Mouse (Mus musculus): ENCODE data around the gene Obsl1. TPM values are rescaled to one million over a fixed set of nuclear protein-coding genes. Genes with fewer than 3 reads are reported as not detected.
A peak's percentile ranks its signal among the peaks of the same experiment; 100 is the strongest.

The Obsl1 gene
- polyA plus RNA-seq, 1 experiment from 2014 or later = 28.1 TPM

- WGBS = 0% methylated on average over 11 of the region's 25 CpGs
- Histone ChIP-seq H3K27me3 (peaks cover 25% of the 10 kb centered on the region), H3K4me1 (replicated peaks) (peaks cover 60% of the 10 kb centered on the region)
Measured at GRCm38 (mm10) chr1:75478497-75478896, 27.8 kb downstream of the Obsl1 start.

GRCm38 (mm10) chr1:75477966-75478290 lies 28.3 kb downstream of the Obsl1 start:
- no peak overlapping the region for H3K27ac ChIP-seq (replicated peaks)
- H3K27me3 ChIP-seq = peaks cover 19% of the 10 kb centered on the region
- ATAC-seq (ENCODE audit: low read depth) = no peak
- H3K9ac ChIP-seq = peak overlapping the region; percentile 92
- peaks cover 61% of the 10 kb centered on the region for H3K4me1 ChIP-seq (replicated peaks)
- 54% methylated on average over 3 of the region's 3 CpGs for WGBS
- peak overlapping the region; percentile 80 for H3K4me2 ChIP-seq
- H3K36me3 ChIP-seq = peaks cover 50% of the 10 kb centered on the region
- no peaks in the 10 kb centered on the region for H3K9me3 ChIP-seq
- H3K4me3 ChIP-seq = peak overlapping the region; percentile 93

More at GRCm38 (mm10) chr1:75478497-75478896, 27.8 kb downstream of the Obsl1 start:
- peak overlapping the region; percentile 80 for H3K4me2 ChIP-seq
- H3K9me3 ChIP-seq = no peaks in the 10 kb centered on the region
- ATAC-seq (ENCODE audit: low read depth) = no peak
- H3K36me3 ChIP-seq = peaks cover 50% of the 10 kb centered on the region
- peak overlapping the region; percentile 92 for H3K9ac ChIP-seq
- H3K27ac ChIP-seq (replicated peaks) = peak overlapping the region; percentile 86
- H3K4me3 ChIP-seq = peak overlapping the region; percentile 93

DNA sequence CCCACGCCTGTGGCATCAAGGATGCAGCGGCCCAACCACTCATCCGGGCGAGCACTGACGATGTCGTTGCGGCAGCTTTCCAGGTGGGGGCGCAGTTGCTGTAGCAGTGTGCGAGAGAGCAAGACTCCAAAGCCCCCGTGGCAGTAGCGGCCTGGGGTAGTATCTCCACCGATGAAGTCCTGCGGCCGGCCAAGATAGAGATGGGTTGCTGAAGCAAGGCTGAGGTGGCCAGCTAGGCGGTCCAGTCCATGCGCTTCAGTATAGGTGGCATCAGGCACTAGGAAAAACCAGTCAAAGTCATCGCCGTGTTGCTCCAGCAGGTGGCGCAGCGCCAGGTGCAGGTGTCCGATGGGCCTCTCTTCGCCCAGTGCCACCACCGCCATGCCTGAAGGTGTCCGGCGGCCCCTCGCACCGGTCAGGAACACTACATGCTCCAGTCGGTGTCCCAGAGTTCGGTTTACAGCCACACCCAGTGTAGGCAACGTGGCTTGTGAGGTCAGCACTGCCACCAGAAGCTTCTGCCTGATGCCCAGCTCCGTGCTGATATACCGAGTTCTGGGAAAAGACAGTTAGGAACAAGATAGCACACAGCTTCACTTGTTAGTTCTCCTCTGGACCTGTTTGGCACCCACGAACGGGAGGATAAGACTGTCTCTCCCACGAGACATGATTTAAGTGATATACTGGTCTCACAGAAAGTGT lies 28.8 kb downstream of the Obsl1 start:
- peaks cover 50% of the 10 kb centered on the region for H3K36me3 ChIP-seq
- peaks cover 56% of the 10 kb centered on the region for H3K4me1 ChIP-seq (replicated peaks)
- peak overlapping the region; percentile 92; the same call in 1 of the 2 replicates for H3K9ac ChIP-seq

GRCm38 (mm10) chr1:75476441-75476840 lies 29.8 kb downstream of the Obsl1 start:
- no peak for ATAC-seq (ENCODE audit: low read depth)
- Histone ChIP-seq H3K27ac (replicated peaks) (no peak overlapping the region), H3K27me3 (peaks cover 8% of the 10 kb centered on the region; the same call in 1 of the 2 replicates), H3K9ac (peak overlapping the region; percentile 12; the same call in 1 of the 2 replicates), H3K4me3 (no peak overlapping the region), H3K9me3 (no peaks in the 10 kb centered on the region), H3K4me2 (no peak overlapping the region), H3K36me3 (peaks cover 51% of the 10 kb centered on the region), H3K4me1 (replicated peaks) (peaks cover 52% of the 10 kb centered on the region)
- WGBS = 96% methylated on average over 11 of the region's 11 CpGs

More for the DNA sequence above, 28.8 kb downstream of the Obsl1 start:
- no peaks in the 10 kb centered on the region for H3K9me3 ChIP-seq
- peaks cover 14% of the 10 kb centered on the region for H3K27me3 ChIP-seq
- no peak overlapping the region for H3K27ac ChIP-seq (replicated peaks)
- peak overlapping the region; percentile 80 for H3K4me2 ChIP-seq
- peak overlapping the region; percentile 93 for H3K4me3 ChIP-seq
- WGBS = 12% methylated on average over 35 of the region's 35 CpGs
- ATAC-seq (ENCODE audit: low read depth) = peak; percentile 0; the same call in 1 of the 2 replicates

DNA sequence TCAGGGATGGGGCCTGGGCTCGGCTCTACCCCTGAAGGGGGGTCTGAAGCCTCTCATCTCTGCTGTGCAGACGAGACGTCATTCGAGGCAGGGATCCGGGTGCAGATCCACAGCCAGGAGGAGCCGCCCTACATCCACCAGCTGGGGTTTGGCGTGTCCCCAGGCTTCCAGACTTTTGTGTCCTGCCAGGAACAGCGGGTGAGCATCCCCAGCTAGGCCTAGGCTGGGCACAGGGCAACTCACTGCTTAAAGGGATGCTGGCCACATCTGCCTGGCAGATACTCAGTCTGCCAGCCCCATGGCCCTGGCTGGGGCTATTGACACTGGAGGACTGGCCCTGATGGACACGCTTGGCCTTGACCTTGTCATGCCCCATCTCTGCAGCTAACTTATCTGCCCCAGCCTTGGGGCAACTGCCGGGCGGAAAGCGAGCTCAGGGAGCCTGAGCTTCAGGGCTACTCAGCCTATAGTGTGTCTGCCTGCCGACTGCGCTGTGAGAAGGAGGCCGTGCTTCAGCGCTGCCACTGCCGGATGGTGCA lies 36.9 kb downstream of the Obsl1 start:
- Histone ChIP-seq H3K4me1 (replicated peaks) (peaks cover 27% of the 10 kb centered on the region; the same call in 1 of the 2 replicates), H3K27ac (replicated peaks) (no peak overlapping the region), H3K9me3 (no peaks in the 10 kb centered on the region), H3K4me2 (no peak overlapping the region), H3K27me3 (peaks cover 18% of the 10 kb centered on the region), H3K36me3 (peaks cover 26% of the 10 kb centered on the region), H3K9ac (0 out of 2 replicates have a peak overlapping the region, but pooled peaks have one; percentile 3), H3K4me3 (no peak overlapping the region)
- 83% methylated on average over 17 of the region's 17 CpGs for WGBS
- ATAC-seq (ENCODE audit: low read depth) = no peak

GRCm38 (mm10) chr1:75467215-75467927 lies 38.9 kb downstream of the Obsl1 start:
- Histone ChIP-seq H3K4me1 (replicated peaks) (peaks cover 28% of the 10 kb centered on the region; the same call in 1 of the 2 replicates), H3K4me2 (peak overlapping the region; percentile 18; the same call in 1 of the 2 replicates), H3K36me3 (peaks cover 6% of the 10 kb centered on the region), H3K27ac (replicated peaks) (no peak overlapping the region), H3K9me3 (no peaks in the 10 kb centered on the region), H3K27me3 (peaks cover 18% of the 10 kb centered on the region), H3K4me3 (no peak overlapping the region), H3K9ac (0 out of 2 replicates have a peak overlapping the region, but pooled peaks have one; percentile 31)
- peak; percentile 77 for ATAC-seq (ENCODE audit: low read depth)
- 8% methylated on average over 14 of the region's 14 CpGs for WGBS

- Histone ChIP-seq H3K4me1 (replicated peaks) (peaks cover 38% of the 10 kb centered on the region), H3K4me3 (no peak overlapping the region), H3K4me2 (no peak overlapping the region), H3K9me3 (no peaks in the 10 kb centered on the region), H3K27ac (replicated peaks) (no peak overlapping the region), H3K36me3 (no peaks in the 10 kb centered on the region), H3K27me3 (peaks cover 10% of the 10 kb centered on the region), H3K9ac (0 out of 2 replicates have a peak overlapping the region, but pooled peaks have one; percentile 42)
- ATAC-seq (ENCODE audit: low read depth) = no peak
- 79% methylated on average over 5 of the region's 5 CpGs for WGBS
Measured at GRCm38 (mm10) chr1:75463652-75464204, 42.5 kb downstream of the Obsl1 start.

DNA sequence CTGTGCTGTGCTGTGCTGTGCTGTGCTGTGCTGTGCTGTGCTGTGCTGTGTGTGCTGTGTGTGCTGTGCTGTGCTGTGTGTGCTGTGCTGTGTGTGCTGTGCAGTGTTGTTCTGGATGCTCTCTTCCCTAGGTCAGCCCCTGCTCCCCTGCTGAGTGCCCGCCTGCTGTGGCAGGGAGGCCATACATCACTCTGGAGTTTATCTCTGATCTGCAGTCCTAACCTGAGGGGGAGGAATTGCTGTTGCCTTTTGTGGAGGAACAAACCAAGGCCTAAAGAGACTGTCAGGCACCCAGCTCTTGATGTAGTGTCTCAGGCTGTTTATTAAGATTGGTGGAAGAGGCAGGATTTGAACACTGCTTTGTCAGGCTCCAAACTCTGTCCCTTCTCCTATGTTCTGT lies 43.6 kb downstream of the Obsl1 start:
- 27% methylated on average over 1 of the region's 1 CpGs for WGBS
- Histone ChIP-seq H3K4me1 (replicated peaks) (peaks cover 46% of the 10 kb centered on the region), H3K27ac (replicated peaks) (no peak overlapping the region), H3K27me3 (peaks cover 4% of the 10 kb centered on the region; the same call in 1 of the 2 replicates), H3K4me3 (no peak overlapping the region), H3K4me2 (no peak overlapping the region), H3K9me3 (no peaks in the 10 kb centered on the region), H3K36me3 (no peaks in the 10 kb centered on the region), H3K9ac (no peak overlapping the region)
- no peak for ATAC-seq (ENCODE audit: low read depth)

DNA sequence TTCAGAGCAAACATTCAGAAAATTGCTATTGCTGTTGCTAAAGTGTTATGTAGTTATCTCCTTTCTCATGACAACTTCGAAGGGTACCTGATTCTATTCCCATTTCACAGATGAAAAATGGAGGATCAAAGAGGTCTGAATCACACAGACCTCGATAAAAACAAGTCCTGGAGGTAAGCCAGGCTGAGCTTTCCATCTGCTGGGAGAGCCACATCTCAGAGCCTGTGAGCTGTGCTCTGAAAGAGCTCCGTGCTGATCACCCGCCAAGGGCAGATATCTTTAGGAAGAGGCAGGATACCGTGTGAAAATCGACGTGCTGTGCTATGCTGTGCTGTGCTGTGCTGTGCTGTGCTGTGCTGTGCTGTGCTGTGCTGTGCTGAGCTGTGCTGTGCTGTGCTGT lies 46.0 kb downstream of the Obsl1 start:
- peaks cover 60% of the 10 kb centered on the region for H3K4me1 ChIP-seq (replicated peaks)
- no peak overlapping the region for H3K4me2 ChIP-seq

GRCm38 (mm10) chr1:75458789-75459684 lies 47.2 kb downstream of the Obsl1 start:
- Histone ChIP-seq H3K4me2 (peak overlapping the region; percentile 55), H3K9ac (peak overlapping the region; percentile 62), H3K27ac (replicated peaks) (peak overlapping the region; percentile 84), H3K27me3 (0 out of 2 replicates have a peak, but pooled peaks cover 11% of the 10 kb centered on the region), H3K4me3 (peak overlapping the region; percentile 30; the same call in 1 of the 2 replicates), H3K4me1 (replicated peaks) (peaks cover 61% of the 10 kb centered on the region), H3K36me3 (no peaks in the 10 kb centered on the region), H3K9me3 (no peaks in the 10 kb centered on the region)
- WGBS = 16% methylated on average over 23 of the region's 23 CpGs
- no peak for ATAC-seq (ENCODE audit: low read depth)

More for the DNA sequence above, 46.0 kb downstream of the Obsl1 start:
- no peak for ATAC-seq (ENCODE audit: low read depth)
- no peak overlapping the region for H3K4me3 ChIP-seq
- H3K9ac ChIP-seq = no peak overlapping the region
- 0 out of 2 replicates have a peak, but pooled peaks cover 7% of the 10 kb centered on the region for H3K27me3 ChIP-seq
- 75% methylated on average over 7 of the region's 7 CpGs for WGBS
- H3K36me3 ChIP-seq = no peaks in the 10 kb centered on the region
- no peaks in the 10 kb centered on the region for H3K9me3 ChIP-seq
- no peak overlapping the region for H3K27ac ChIP-seq (replicated peaks)
